ENCODE assay signal across 28 mouse cellular contexts in the genomic region with DNA sequence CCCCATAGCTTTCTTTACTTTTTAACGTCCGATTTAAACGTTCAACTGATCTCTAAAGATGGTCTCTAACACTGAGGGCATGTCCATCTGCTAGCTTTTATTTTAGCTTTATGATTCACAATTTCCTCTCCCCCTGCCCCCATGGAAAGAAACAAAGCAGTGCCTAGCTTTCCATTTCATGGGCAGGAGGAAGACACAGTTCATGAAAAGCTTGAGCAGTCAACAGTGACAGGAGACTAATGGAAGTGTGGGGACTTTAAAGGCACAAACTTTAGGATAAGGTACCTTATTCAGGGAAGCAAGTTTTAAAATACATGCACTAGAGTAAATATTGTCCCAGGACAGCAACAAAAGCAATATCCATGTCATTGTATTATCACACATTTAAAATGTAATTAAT.
"Had no signal": no experiment of that assay in that cellular context is flagged by ENCODE, and none has a peak within 500 bp of the region (broad histone marks: within the 10 kb centered on the region; RNA-seq: fewer than 3 reads in every experiment).

No protein-coding gene starts in this region.

- H3K27me3 ChIP-seq: embryonic facial prominence, embryonic 12.5 days; embryonic facial prominence, embryonic 13.5 days; embryonic facial prominence, embryonic 15.5 days; forebrain, embryonic 12.5 days; forebrain, embryonic 13.5 days; forebrain, embryonic 15.5 days had no signal

- ATAC-seq: forebrain, embryonic 13.5 days; forebrain, embryonic 14.5 days; forebrain, embryonic 15.5 days; forebrain, embryonic 16.5 days; forebrain, postnatal 0 days had no signal

- H3K36me3 ChIP-seq: embryonic facial prominence, embryonic 10.5 days; embryonic facial prominence, embryonic 12.5 days; embryonic facial prominence, embryonic 13.5 days; embryonic facial prominence, embryonic 15.5 days; forebrain, embryonic 10.5 days; forebrain, embryonic 12.5 days; forebrain, embryonic 15.5 days had no signal

- DNase-seq: cerebellum, adult 2 months; cerebellum, adult 8-10 months; cerebellum, adult 9-10 months; cerebellum, adult 9-11 months; cerebellum, postnatal 10 days; cerebellum, postnatal 14 days; cerebellum, postnatal 25 days; cerebellum, postnatal 36 days; embryo, embryonic 11 days; forebrain, postnatal 0 days; gastrocnemius, adult 2 months; gastrocnemius, postnatal 10 days; gastrocnemius, postnatal 14 days; gastrocnemius, postnatal 25 days; gastrocnemius, postnatal 36 days; heart, adult 11 months; heart, adult 18-20 months had no signal

- H3K4me2 ChIP-seq: embryonic facial prominence, embryonic 12.5 days; embryonic facial prominence, embryonic 13.5 days; embryonic facial prominence, embryonic 15.5 days; forebrain, embryonic 12.5 days; forebrain, embryonic 13.5 days; forebrain, embryonic 15.5 days had no signal

- H3K9me3 ChIP-seq: embryonic facial prominence, embryonic 10.5 days; embryonic facial prominence, embryonic 12.5 days; embryonic facial prominence, embryonic 13.5 days; embryonic facial prominence, embryonic 15.5 days; forebrain, embryonic 10.5 days; forebrain, embryonic 12.5 days; forebrain, embryonic 13.5 days; forebrain, embryonic 15.5 days had no signal

- H3K4me3 ChIP-seq: embryonic facial prominence, embryonic 10.5 days; embryonic facial prominence, embryonic 12.5 days; embryonic facial prominence, embryonic 13.5 days; embryonic facial prominence, embryonic 15.5 days; erythroblast, embryonic 14.5 days; forebrain, embryonic 10.5 days; forebrain, embryonic 12.5 days; forebrain, embryonic 13.5 days; forebrain, embryonic 15.5 days; gastrocnemius, adult 2 months had no signal

- H3K27ac ChIP-seq: embryonic facial prominence, embryonic 10.5 days; embryonic facial prominence, embryonic 12.5 days; embryonic facial prominence, embryonic 13.5 days; embryonic facial prominence, embryonic 15.5 days; forebrain, embryonic 10.5 days; forebrain, embryonic 12.5 days; forebrain, embryonic 13.5 days; forebrain, embryonic 15.5 days; gastrocnemius, adult 2 months had no signal

- H3K9ac ChIP-seq: embryonic facial prominence, embryonic 12.5 days; embryonic facial prominence, embryonic 13.5 days; embryonic facial prominence, embryonic 15.5 days; forebrain, embryonic 12.5 days; forebrain, embryonic 13.5 days; forebrain, embryonic 15.5 days; forebrain, postnatal 0 days had no signal

- H3K4me1 ChIP-seq: embryonic facial prominence, embryonic 10.5 days; embryonic facial prominence, embryonic 12.5 days; embryonic facial prominence, embryonic 13.5 days; embryonic facial prominence, embryonic 15.5 days; forebrain, embryonic 10.5 days; forebrain, embryonic 12.5 days; forebrain, embryonic 13.5 days had no signal
